Mouse (Mus musculus): Measurements from ENCODE around the gene Aqp7.

DNA sequence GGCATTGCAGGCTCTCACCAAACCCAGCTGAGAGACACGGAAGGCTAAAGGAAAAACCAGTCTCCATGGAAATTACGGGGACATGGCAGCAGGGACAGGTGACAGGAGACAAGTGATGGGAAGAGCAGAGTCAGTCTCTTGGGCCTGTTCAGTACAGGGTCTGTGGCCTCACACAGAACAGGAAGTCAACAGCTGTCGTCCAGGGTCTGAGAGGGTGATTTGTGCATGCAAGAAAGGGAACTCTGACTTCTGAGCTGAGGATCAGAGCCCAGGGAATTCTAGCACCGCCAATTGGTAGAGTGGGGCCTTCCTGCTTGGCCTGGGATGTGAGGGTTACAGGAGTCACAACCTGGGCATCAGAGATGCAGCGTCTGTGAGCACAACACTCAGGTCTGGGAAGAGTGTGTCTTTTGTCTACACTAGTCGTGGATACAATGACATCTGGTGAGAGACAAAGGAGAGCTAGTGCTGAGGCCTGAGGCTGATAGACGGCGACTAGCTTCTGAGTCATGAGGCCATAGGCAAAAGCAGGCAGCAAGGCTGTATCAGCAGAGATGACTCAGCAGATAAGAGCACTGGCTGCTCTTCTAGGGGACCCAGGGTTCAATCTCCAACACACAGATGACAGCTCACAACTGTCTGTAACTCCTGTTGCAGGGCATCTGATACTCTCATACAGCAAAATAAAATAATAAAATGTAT lies 21.7 kb downstream of the Aqp7 start:
- TF ChIP-seq POLR2A (IDR thresholded peaks at IDR 0.05; ENCODE audit: borderline replicate concordance, extremely low read depth, low read depth, low read length) (no peak), CTCF (IDR thresholded peaks at IDR 0.05; ENCODE audit: insufficient read depth, low read length) (no peak)

Measured in lung, adult 2 months (tissue).